Mouse (Mus musculus) midbrain, postnatal 0 days (tissue): ENCODE data around the gene Hmgb1. TPM values are rescaled to one million over a fixed set of nuclear protein-coding genes. Genes with fewer than 3 reads are reported as not detected.

Experiments
- ATAC-seq: fragments of 200-750 bp; cut with Nextera tagmentation; 2 replicates; pipeline ENCODE4 v1.8.0; 2017; ENCODE audit warnings: moderate number of reproducible peaks, mild to moderate bottlenecking, moderate TSS enrichment, moderate library complexity; ENCODE audit not compliant: low FRiP score
- DNase-seq: peaks from one replicate; pipeline ENCODE4 v3.0.0-alpha.2; 2015; ENCODE audit warnings: low spot score
- H3K27ac ChIP-seq: fragments of 300-500 bp; sonication (generic); 2 replicates; pipeline ENCODE4 v1.5.1; 2014; ENCODE audit warnings: low read depth, mild to moderate bottlenecking, low read length, mixed read lengths
- H3K27me3 ChIP-seq: fragments of 300-500 bp; sonication (generic); 2 replicates; pipeline ENCODE4 v1.6.1; 2014; ENCODE audit warnings: low read length, control low read depth, mixed read lengths; ENCODE audit not compliant: insufficient read depth
- H3K36me3 ChIP-seq: fragments of 300-500 bp; sonication (generic); 2 replicates; pipeline ENCODE4 v1.6.1; 2014; ENCODE audit warnings: low read length, control low read depth, mixed read lengths; ENCODE audit not compliant: insufficient read depth
- H3K4me1 ChIP-seq: fragments of 300-500 bp; sonication (generic); 2 replicates; pipeline ENCODE4 v1.6.1; 2014; ENCODE audit warnings: mild to moderate bottlenecking, control low read depth, antibody characterized with exemption, low read length, mixed read lengths; ENCODE audit not compliant: insufficient read depth
- H3K4me2 ChIP-seq: fragments of 300-500 bp; sonication (generic); 2 replicates; pipeline ENCODE4 v1.6.1; 2014; ENCODE audit warnings: low read depth, mild to moderate bottlenecking, low read length, mixed read lengths; ENCODE audit not compliant: poor library complexity, severe bottlenecking
- H3K4me3 ChIP-seq: fragments of 300-500 bp; sonication (generic); 2 replicates; pipeline ENCODE4 v1.5.1; 2014; ENCODE audit warnings: low read depth, mild to moderate bottlenecking, low read length, moderate library complexity
- H3K9ac ChIP-seq: fragments of 300-500 bp; sonication (generic); replicated peaks from 2 replicates; pipeline ENCODE4 v1.6.1; 2014; ENCODE audit warnings: mild to moderate bottlenecking, low read length, moderate library complexity, mixed read lengths; ENCODE audit not compliant: poor library complexity, severe bottlenecking
- H3K9me3 ChIP-seq: fragments of 300-500 bp; sonication (generic); 2 replicates; pipeline ENCODE4 v1.6.1; 2016; ENCODE audit warnings: low read length, control low read depth
- CTCF ChIP-seq: IDR thresholded peaks from 2 replicates; pipeline ENCODE4 v1.5.1; 2016; ENCODE audit warnings: antibody characterized with exemption, mild to moderate bottlenecking
- WGBS: fragments of 180-500 bp; shearing (Covaris S2); extraction: QIAGEN DNeasy Blood & Tissue Kit; methylation state at CpG from one replicate; pipeline ENCODE4 v1.1.7; 2014; 5-methylcytosine and 5-hydroxymethylcytosine counted together
- polyA plus RNA-seq: library from polyadenylated mRNA; unstranded; fragments of >200 nt; fragmentation: Nextera tagmentation; extraction: Ambion mirVana; gene quantifications from 2 replicates; pipeline ENCODE4 v1.2.1, GENCODE M21; 2015
- total RNA-seq: library from RNA; depleted of rRNA; stranded (reverse); fragments of >200 nt; gene quantifications from 2 replicates; pipeline ENCODE4 v1.2.3, GENCODE M21; 2014

Hmgb1 gene
- total and polyA plus RNA-seq, 2 experiments from 2014 or later, result 171 to 756 TPM

- Histone ChIP-seq H3K4me1 (no peaks in the 10 kb centered on the region), H3K9me3 (no peaks in the 10 kb centered on the region), H3K4me2 (no peak overlapping the region), H3K4me3 (no peak overlapping the region), H3K9ac (no peak overlapping the region), H3K36me3 (no peaks in the 10 kb centered on the region), H3K27me3 (no peaks in the 10 kb centered on the region), H3K27ac (no peak overlapping the region)
- no peak for TF ChIP-seq CTCF
- ATAC-seq (no peak), DNase-seq (no peak)
- 98% methylated on average over 10 of the region's 10 CpGs for WGBS
These were observed 115.5 kb downstream of the Hmgb1 start for GRCm38 (mm10) chr5:149068745-149069144.

GRCm38 (mm10) chr5:149068247-149068740 lies 116.0 kb downstream of the Hmgb1 start:
- Histone ChIP-seq H3K27ac (no peak overlapping the region), H3K9ac (no peak overlapping the region), H3K27me3 (no peaks in the 10 kb centered on the region), H3K4me2 (no peak overlapping the region), H3K4me1 (no peaks in the 10 kb centered on the region), H3K36me3 (no peaks in the 10 kb centered on the region), H3K4me3 (no peak overlapping the region), H3K9me3 (no peaks in the 10 kb centered on the region)
- DNase-seq (no peak), ATAC-seq (no peak)
- WGBS, result 88% methylated on average over 17 of the region's 17 CpGs
- no peak for TF ChIP-seq CTCF

DNA sequence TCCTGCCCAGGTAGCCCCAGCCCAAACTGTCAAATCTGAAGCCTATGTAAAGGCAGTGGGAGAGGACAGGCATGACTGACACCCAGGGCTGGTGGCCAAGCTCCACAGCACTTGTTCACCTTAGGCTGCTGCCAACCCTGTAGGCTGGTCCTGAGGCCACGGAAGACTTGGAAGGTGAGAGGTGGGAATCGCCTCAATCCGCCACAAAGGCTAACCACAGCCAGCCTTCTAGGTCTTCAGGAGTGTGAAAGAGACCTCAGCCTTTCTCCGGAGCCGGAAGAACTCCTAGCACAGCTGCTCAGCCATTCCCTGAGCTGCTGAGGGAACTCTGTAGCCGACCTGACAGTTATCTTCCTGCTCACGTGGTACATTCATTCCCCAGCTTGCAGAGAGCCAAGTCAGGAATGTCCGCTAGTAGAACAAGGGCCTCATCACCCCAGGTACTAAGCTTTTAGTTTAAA lies 116.8 kb downstream of the Hmgb1 start:
- Histone ChIP-seq H3K27ac (no peak overlapping the region), H3K4me1 (no peaks in the 10 kb centered on the region), H3K27me3 (no peaks in the 10 kb centered on the region), H3K9me3 (no peaks in the 10 kb centered on the region), H3K4me3 (no peak overlapping the region), H3K4me2 (no peak overlapping the region), H3K9ac (no peak overlapping the region), H3K36me3 (no peaks in the 10 kb centered on the region)
- 65% methylated on average over 8 of the region's 8 CpGs for WGBS
- TF ChIP-seq CTCF, result no peak
- DNase-seq (no peak), ATAC-seq (no peak)

DNA sequence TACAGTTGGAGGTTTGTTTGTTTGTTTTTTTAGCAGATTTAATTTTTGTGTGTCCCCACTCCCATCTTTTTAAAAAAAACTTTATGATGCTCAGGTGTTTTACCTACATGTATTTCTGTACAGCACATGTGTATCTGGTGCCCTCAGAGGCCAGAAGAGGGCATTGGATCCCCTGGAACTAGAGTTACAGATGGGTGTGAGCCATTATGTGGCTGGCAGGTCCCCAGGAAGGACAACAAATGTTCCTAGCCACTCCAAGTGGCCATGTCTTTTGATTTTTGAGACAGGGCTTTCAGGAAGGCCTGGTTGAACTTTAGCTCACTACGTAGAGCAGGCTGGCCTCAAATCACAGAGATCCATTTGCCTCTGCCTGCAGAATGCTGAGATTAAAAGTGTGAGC lies 121.5 kb downstream of the Hmgb1 start:
- Histone ChIP-seq H3K27ac (no peak overlapping the region), H3K9me3 (no peaks in the 10 kb centered on the region), H3K27me3 (no peaks in the 10 kb centered on the region), H3K4me3 (no peak overlapping the region), H3K4me2 (no peak overlapping the region), H3K36me3 (no peaks in the 10 kb centered on the region), H3K9ac (no peak overlapping the region), H3K4me1 (no peaks in the 10 kb centered on the region)
- TF ChIP-seq CTCF, result peak; percentile 52; the same call in 1 of the 2 replicates
- DNase-seq (no peak), ATAC-seq (no peak)
- 93% methylated on average over 1 of the region's 1 CpGs for WGBS

DNA sequence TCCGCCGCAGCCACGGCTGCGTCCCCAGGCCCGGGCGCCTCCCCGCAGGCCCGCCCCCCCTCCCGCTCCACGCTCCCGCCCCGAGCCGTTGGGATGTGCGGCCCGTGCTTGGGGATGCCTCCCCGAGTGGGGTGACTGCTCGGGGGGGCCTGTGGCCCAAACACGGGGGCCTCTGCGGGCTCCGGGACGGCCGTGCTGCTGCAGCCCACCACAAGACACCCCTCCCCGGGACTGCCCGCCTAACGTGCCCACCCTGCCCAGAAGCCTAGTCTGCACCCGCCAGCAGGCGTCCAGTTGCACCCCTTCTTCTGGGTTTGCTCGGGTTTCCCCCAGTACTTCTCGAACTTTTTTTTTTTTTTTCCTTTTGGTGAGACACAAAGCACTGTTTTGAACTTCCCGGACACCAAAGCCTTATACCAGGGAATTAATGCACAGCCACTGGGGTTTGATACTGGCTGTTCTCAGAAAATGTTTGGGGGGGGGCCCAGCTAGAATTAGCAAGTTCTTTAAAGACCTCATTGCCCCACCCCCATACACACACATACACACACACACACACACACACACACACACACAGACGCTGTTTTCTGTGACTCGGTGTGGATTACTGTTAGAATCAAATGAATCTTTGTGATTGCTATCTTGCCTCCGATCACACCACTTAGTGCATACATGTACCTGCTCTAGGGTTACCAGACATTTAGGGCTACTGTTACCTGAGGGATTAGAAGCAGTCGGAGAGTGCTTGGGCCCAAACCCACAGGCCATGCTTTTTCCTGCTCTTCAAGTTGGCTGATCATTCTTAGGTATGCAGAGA lies 130.7 kb downstream of the Hmgb1 start:
- Histone ChIP-seq H3K36me3 (no peaks in the 10 kb centered on the region), H3K27ac (no peak overlapping the region), H3K9me3 (no peaks in the 10 kb centered on the region), H3K4me2 (peak overlapping the region; percentile 90), H3K4me1 (no peaks in the 10 kb centered on the region), H3K9ac (0 out of 2 replicates have a peak overlapping the region, but pooled peaks have one; percentile 1), H3K4me3 (peak overlapping the region; percentile 75), H3K27me3 (no peaks in the 10 kb centered on the region)
- TF ChIP-seq CTCF, result no peak
- DNase-seq (peak; percentile 8), ATAC-seq (peak; percentile 15)
- WGBS, result 7% methylated on average over 16 of the region's 34 CpGs
